Mouse (Mus musculus): ENCODE data around the gene Uqcrh. TPM values are rescaled to one million over a fixed set of nuclear protein-coding genes. Genes with fewer than 3 reads are reported as not detected.

The Uqcrh gene
- polyA plus RNA-seq, 1 experiment from 2014 or later, result 524 TPM

- Histone ChIP-seq H3K9me3 (replicated peaks) (no peaks in the 10 kb centered on the region), H3K4me1 (peaks cover 27% of the 10 kb centered on the region), H3K27ac (peak overlapping the region; percentile 99), H3K4me3 (replicated peaks) (peak overlapping the region; percentile 81), H3K36me3 (peaks cover 34% of the 10 kb centered on the region), H3K4me2 (peak overlapping the region; percentile 80), H3K27me3 (no peaks in the 10 kb centered on the region), H3K9ac (peak overlapping the region; percentile 79)
- WGBS, result 56% methylated on average over 3 of the region's 3 CpGs
- no peak for ATAC-seq (replicated peaks; ENCODE audit: low FRiP score)
Measured at GRCm38 (mm10) chr4:116077240-116078095, 2.6 kb upstream of the Uqcrh start.

- peak overlapping the region; percentile 80 for H3K4me2 ChIP-seq
- H3K27me3 ChIP-seq, result no peaks in the 10 kb centered on the region
- peak overlapping the region; percentile 99 for H3K27ac ChIP-seq
- peak; percentile 45 for ATAC-seq (replicated peaks; ENCODE audit: low FRiP score)
- WGBS, result 2% methylated on average over 37 of the region's 37 CpGs
- H3K4me3 ChIP-seq (replicated peaks), result peak overlapping the region; percentile 81
- H3K9ac ChIP-seq, result peak overlapping the region; percentile 79
- peaks cover 25% of the 10 kb centered on the region for H3K36me3 ChIP-seq
- peaks cover 31% of the 10 kb centered on the region for H3K4me1 ChIP-seq
- H3K9me3 ChIP-seq (replicated peaks), result no peaks in the 10 kb centered on the region
Measured at GRCm38 (mm10) chr4:116076369-116077231, 1.7 kb upstream of the Uqcrh start.

DNA sequence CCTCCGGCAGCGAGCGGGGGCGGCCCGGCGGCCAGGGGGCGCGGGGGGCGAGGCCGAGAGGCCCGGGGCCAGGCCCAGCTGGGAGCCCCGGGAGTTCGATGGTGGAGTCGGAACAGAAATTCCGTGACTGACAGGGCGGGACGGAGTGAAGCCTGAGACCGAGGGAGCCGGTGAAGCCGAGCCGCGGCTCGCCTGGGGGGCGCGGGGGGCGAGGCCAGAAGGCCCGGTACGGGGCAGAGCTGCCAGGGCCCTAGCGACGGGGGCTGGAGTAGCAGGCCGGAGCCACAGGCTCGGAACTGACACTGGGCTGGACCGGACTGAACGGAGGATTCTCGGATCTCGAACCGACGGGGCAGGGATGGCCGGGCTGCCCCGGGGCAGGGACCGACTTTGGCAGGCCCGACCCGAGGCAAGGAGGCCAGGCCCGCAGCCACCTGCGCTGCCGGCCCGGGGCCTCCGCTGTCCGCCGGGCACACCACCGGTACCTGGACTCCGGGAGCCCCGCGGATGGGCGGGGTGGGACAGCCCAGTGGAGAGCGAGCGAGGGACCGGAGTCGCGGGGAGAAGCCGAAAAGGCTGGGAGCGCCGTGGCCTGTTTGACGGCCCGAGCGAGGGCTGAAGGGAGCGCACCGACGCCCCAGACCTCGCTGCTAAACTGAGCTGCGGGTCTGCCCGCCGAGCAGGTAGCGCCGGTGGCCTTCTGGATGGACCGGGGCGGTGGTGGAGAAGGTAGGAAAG, 929 bp upstream of the Uqcrh start:
- WGBS, result under 1% methylated on average over 73 of the region's 77 CpGs
- Histone ChIP-seq H3K4me2 (peak overlapping the region; percentile 80), H3K9ac (peak overlapping the region; percentile 79), H3K9me3 (replicated peaks) (no peaks in the 10 kb centered on the region), H3K4me3 (replicated peaks) (peak overlapping the region; percentile 81), H3K27ac (peak overlapping the region; percentile 99), H3K4me1 (peaks cover 31% of the 10 kb centered on the region), H3K27me3 (no peaks in the 10 kb centered on the region), H3K36me3 (peaks cover 17% of the 10 kb centered on the region)
- peak; percentile 76 for ATAC-seq (replicated peaks; ENCODE audit: low FRiP score)

- Histone ChIP-seq H3K9me3 (replicated peaks) (no peaks in the 10 kb centered on the region), H3K4me3 (replicated peaks) (peak overlapping the region; percentile 81), H3K27ac (peak overlapping the region; percentile 99), H3K27me3 (no peaks in the 10 kb centered on the region), H3K36me3 (peaks cover 15% of the 10 kb centered on the region), H3K4me1 (peaks cover 31% of the 10 kb centered on the region), H3K4me2 (peak overlapping the region; percentile 80), H3K9ac (peak overlapping the region; percentile 76)
- ATAC-seq (replicated peaks; ENCODE audit: low FRiP score), result no peak
- WGBS, result under 1% methylated on average over 8 of the region's 8 CpGs
Measured at GRCm38 (mm10) chr4:116074145-116074675, 661 bp downstream of the Uqcrh start.

GRCm38 (mm10) chr4:116073146-116073545, 1.7 kb downstream of the Uqcrh start:
- H3K4me2 ChIP-seq, result peak overlapping the region; percentile 40
- no peak overlapping the region for H3K9ac ChIP-seq
- no peaks in the 10 kb centered on the region for H3K27me3 ChIP-seq
- H3K4me1 ChIP-seq, result peaks cover 31% of the 10 kb centered on the region
- no peak overlapping the region for H3K27ac ChIP-seq
- H3K4me3 ChIP-seq (replicated peaks), result peak overlapping the region; percentile 81; the same call in 1 of the 2 replicates
- 59% methylated on average over 4 of the region's 4 CpGs for whole genome bisulfite sequencing
- H3K9me3 ChIP-seq (replicated peaks), result no peaks in the 10 kb centered on the region
- no peak for ATAC-seq (replicated peaks; ENCODE audit: low FRiP score)
- H3K36me3 ChIP-seq, result peaks cover 25% of the 10 kb centered on the region

- Histone ChIP-seq H3K27ac (no peak overlapping the region), H3K9me3 (replicated peaks) (no peaks in the 10 kb centered on the region), H3K9ac (no peak overlapping the region), H3K4me2 (no peak overlapping the region), H3K4me3 (replicated peaks) (no peak overlapping the region), H3K27me3 (no peaks in the 10 kb centered on the region), H3K36me3 (peaks cover 55% of the 10 kb centered on the region), H3K4me1 (peaks cover 17% of the 10 kb centered on the region)
- ATAC-seq (replicated peaks; ENCODE audit: low FRiP score), result no peak
- WGBS, result 76% methylated on average over 6 of the region's 6 CpGs
Measured at GRCm38 (mm10) chr4:116070116-116070515, 4.8 kb downstream of the Uqcrh start.

DNA sequence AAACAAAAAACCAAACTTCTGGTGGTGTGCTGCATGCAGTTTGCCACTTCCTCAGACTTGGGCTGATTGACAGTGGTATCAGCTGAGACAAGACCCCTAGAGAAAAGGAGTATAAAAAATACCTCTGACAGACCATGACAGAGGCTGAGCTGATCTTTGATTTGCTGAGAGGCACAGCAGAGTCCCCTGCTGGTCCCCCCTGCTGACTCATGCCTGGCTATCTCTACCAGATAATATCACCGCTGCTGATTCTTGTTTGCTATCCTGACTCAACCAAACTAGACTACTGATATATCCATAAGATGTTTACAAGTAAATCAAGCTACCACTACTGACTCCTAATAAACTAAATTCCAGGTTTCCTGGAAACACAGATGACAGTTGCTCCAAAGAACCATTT, 11.0 kb downstream of the Uqcrh start:
- Histone ChIP-seq H3K4me2 (no peak overlapping the region), H3K27ac (no peak overlapping the region), H3K27me3 (no peaks in the 10 kb centered on the region), H3K36me3 (peaks cover 42% of the 10 kb centered on the region), H3K4me3 (replicated peaks) (no peak overlapping the region), H3K4me1 (no peaks in the 10 kb centered on the region), H3K9ac (no peak overlapping the region), H3K9me3 (replicated peaks) (no peaks in the 10 kb centered on the region)
- ATAC-seq (replicated peaks; ENCODE audit: low FRiP score), result no peak
- WGBS, result 55% methylated on average over 1 of the region's 1 CpGs

DNA sequence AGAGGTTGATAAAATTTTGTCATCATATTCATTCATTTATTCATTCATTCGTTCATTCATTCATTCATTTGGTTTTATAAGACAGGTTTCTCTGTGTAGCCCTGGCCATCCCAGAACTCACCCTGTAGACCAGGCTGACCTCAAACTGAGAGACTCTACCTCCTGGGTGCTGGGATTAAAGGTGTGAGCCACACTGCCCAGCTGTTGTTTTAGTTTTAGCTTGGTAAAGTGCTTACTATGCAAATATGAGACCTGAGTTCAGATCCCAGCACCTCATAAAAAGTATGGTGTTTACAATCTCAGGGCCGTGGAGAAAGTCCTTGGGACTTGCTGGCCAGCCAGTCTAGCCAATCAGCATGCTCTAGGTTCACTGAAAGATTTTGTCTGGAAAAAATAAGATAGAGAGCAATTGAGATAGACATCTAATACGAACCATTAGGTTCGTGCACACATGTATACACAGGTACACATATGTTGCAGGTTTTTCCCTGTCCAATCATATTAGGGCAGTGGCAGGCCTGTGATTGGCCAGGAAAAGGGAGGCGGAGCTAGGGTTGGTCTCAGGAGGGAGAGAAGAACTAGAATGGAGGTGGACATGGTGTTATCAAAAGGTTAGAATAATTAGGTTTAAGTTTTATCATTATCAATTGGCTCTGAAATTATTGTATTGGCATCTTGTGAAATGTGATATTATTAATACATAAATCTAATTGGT, 15.7 kb downstream of the Uqcrh start:
- Histone ChIP-seq H3K27ac (no peak overlapping the region), H3K27me3 (no peaks in the 10 kb centered on the region), H3K4me1 (peaks cover under 1% of the 10 kb centered on the region; the same call in 1 of the 2 replicates), H3K9me3 (replicated peaks) (no peaks in the 10 kb centered on the region), H3K9ac (no peak overlapping the region), H3K36me3 (no peaks in the 10 kb centered on the region), H3K4me3 (replicated peaks) (no peak overlapping the region), H3K4me2 (no peak overlapping the region)
- WGBS, result 77% methylated on average over 5 of the region's 5 CpGs
- no peak for ATAC-seq (replicated peaks; ENCODE audit: low FRiP score)

DNA sequence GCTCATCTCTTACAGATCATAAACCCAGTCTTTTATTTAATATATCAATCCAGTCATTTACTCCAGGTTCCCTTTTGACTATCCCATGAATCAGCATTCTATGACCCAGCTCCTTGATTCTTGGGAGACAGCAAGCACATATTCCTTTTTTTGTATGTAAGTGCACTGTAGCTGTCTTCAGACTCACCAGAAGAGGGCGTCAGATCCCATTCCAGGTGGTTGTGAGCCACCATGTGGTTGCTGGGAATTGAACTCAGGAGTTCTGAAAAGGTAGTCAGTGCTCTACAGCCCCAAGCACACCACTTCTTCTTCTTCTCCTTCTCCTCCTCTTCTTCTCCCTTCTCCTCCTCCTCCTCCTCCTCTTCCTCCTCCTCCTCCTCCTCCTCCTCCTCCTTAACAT, 17.3 kb downstream of the Uqcrh start:
- no peak for ATAC-seq (replicated peaks; ENCODE audit: low FRiP score)
- WGBS, result 3% methylated on average over 1 of the region's 1 CpGs
- Histone ChIP-seq H3K4me3 (replicated peaks) (no peak overlapping the region), H3K36me3 (no peaks in the 10 kb centered on the region), H3K9me3 (replicated peaks) (no peaks in the 10 kb centered on the region), H3K4me2 (no peak overlapping the region), H3K27ac (no peak overlapping the region), H3K27me3 (no peaks in the 10 kb centered on the region), H3K4me1 (peaks cover 13% of the 10 kb centered on the region), H3K9ac (no peak overlapping the region)

DNA sequence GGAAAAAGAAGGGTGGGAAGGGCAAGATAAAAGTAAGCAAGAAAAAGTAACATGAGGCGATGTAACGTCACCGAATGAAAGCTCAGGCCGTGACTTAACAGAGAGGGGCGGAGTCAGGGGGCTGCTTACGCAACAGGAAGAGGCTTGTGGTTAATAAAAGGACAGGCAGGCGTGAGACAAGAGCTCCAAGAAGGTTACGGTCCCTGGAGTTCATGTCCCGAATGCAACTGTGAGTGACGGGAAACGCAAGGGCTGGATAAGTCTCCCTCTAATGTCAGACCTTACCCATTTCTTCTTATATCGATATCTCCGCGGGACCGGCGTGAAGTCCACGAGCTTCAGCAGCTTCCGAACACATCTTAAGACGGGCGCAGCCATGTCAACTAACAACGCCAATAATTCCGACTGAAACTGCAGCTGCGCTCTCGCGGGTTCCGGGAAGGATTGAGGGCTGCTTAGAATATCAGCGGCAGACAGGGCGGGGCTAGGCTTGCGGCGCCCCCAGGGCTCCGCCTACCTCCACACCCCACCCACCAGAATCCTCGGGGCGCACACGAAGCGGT, 21.4 kb downstream of the Uqcrh start, which contains the start of gene Nsun4:
Gene Nsun4, minus strand, starts transcription at position 478 of the 563 bp plus-strand sequence.
- Histone ChIP-seq H3K27me3 (no peaks in the 10 kb centered on the region), H3K4me1 (peaks cover 19% of the 10 kb centered on the region), H3K36me3 (peaks cover under 1% of the 10 kb centered on the region), H3K4me2 (peak within 1 kb of the TSS; percentile 91), H3K4me3 (replicated peaks) (peak within 1 kb of the TSS; percentile 68), H3K9me3 (replicated peaks) (no peaks in the 10 kb centered on the region), H3K27ac (peak within 1 kb of the TSS; percentile 97), H3K9ac (peak within 1 kb of the TSS; percentile 46)
- ATAC-seq (replicated peaks; ENCODE audit: low FRiP score), result peak; percentile 95
- 0% methylated on average over 35 of the region's 35 CpGs for WGBS

Measured in kidney, embryonic 15.5 days (tissue).